Mouse (Mus musculus) liver, embryonic 13.5 days (tissue): ENCODE data around the gene Gpr18. TPM values are rescaled to one million over a fixed set of nuclear protein-coding genes. Genes with fewer than 3 reads are reported as not detected.

Source experiments
- polyA plus RNA-seq: library from polyadenylated mRNA; unstranded; fragments of >200 nt; fragmentation: Nextera tagmentation; extraction: Ambion mirVana; gene quantifications from 2 replicates; pipeline ENCODE4 v1.2.1, GENCODE M21; 2015

The Gpr18 gene
- polyA plus RNA-seq, 1 experiment from 2014 or later = not detected

Other genes with a start within 250 kb of the Gpr18 start
- gene Dock9, start 117.9 kb downstream of the Gpr18 start, polyA plus RNA-seq = 0.99 and 1.2 TPM in 2 replicates
- gene Ubac2, start 37.2 kb downstream of the Gpr18 start, polyA plus RNA-seq = 22.6 and 25.3 TPM in 2 replicates
- gene Gpr183, start 49.4 kb upstream of the Gpr18 start, polyA plus RNA-seq = 0.96 and 1.3 TPM in 2 replicates
- gene Timm8a2, start 118.9 kb upstream of the Gpr18 start, polyA plus RNA-seq = not detected in 2 replicates
- 77.9 and 99.1 TPM in 2 replicates for gene Tm9sf2, start 191.3 kb upstream of the Gpr18 start, polyA plus RNA-seq